Mouse (Mus musculus) embryonic fibroblast, embryonic 13.5 days (primary cell): ENCODE measurements around the gene Map4k1. TPM values are rescaled to one million over a fixed set of nuclear protein-coding genes. Genes with fewer than 3 reads are reported as not detected.
A peak's percentile ranks its signal among the peaks of the same experiment; 100 is the strongest.

Source experiments
- H3K27ac ChIP-seq: 2 replicates; pipeline ENCODE4 v1.5.1; 2012; ENCODE audit warnings: low read length, control low read depth, inconsistent platforms; ENCODE audit not compliant: insufficient read depth
- H3K4me1 ChIP-seq: 2 replicates; pipeline ENCODE4 v1.6.1; 2011; ENCODE audit warnings: low read length; ENCODE audit not compliant: control insufficient read depth, insufficient read depth
- H3K4me3 ChIP-seq: 2 replicates; pipeline ENCODE4 v1.5.1; 2011; ENCODE audit warnings: mild to moderate bottlenecking, control low read depth, low read length; ENCODE audit not compliant: insufficient read depth
- CTCF ChIP-seq: IDR thresholded peaks from 2 replicates; pipeline ENCODE4 v1.5.1; 2011; ENCODE audit warnings: mild to moderate bottlenecking, control low read depth, low read length, moderate library complexity, borderline replicate concordance; ENCODE audit not compliant: insufficient read depth
- POLR2A ChIP-seq: IDR thresholded peaks from 2 replicates; pipeline ENCODE4 v1.6.1; 2011; ENCODE audit warnings: low read depth, mild to moderate bottlenecking, control low read depth, low read length, moderate library complexity
- polyA plus RNA-seq: library from polyadenylated mRNA; stranded (reverse); fragments of >200 nt; gene quantifications from 2 replicates; pipeline ENCODE4 v1.2.4, GENCODE M21; 2011; ENCODE audit warnings: low read depth; ENCODE audit not compliant: missing spikeins, insufficient read length

Gene Map4k1
- polyA plus RNA-seq, 1 experiment, result 2.0 TPM

DNA sequence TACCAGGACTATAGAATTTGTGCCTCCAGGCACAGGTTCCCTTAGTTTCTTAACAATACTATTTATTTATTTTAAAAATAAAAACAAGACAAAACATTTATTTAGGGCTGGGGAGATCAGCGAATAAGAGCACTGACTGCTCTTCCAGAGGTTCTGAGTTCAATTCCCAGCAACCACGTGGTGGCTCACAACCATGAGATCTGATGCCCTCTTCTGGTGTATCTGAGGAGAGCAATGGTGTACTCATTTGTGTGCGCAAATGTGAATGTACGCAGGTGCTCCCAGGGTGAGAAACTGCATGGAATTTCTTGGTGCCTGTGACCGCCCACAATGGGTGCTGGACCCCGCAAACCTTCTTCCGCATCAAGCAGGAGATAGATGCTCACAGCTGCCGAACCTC, 8.8 kb upstream of the Map4k1 start:
- TF ChIP-seq CTCF (no peak), POLR2A (no peak)
- no peak overlapping the region for H3K27ac ChIP-seq
- peaks cover 11% of the 10 kb centered on the region for H3K4me1 ChIP-seq
- H3K4me3 ChIP-seq, result no peak overlapping the region

DNA sequence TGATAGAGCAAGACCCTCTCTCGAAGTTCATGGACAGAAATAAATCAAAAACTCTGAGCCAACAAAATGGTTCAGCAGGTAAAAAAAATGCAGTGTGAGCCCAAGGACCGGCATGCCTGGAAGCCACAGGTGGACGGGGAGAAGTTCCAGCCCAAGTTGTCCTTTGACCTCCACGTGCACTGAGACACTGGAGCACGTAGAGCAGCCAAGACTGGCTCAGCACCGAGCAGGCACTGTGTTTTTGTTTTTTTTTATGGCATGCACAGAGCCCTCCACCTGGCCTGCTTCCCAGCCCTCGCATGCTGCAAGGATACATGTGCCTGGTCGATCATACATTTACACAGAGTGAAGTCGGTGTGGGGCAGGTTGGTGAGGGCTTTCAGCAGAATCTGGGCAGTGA, 4.3 kb upstream of the Map4k1 start:
- Histone ChIP-seq H3K27ac (no peak overlapping the region), H3K4me1 (peaks cover under 1% of the 10 kb centered on the region; the same call in 1 of the 2 replicates), H3K4me3 (no peak overlapping the region)
- TF ChIP-seq CTCF (no peak), POLR2A (no peak)

DNA sequence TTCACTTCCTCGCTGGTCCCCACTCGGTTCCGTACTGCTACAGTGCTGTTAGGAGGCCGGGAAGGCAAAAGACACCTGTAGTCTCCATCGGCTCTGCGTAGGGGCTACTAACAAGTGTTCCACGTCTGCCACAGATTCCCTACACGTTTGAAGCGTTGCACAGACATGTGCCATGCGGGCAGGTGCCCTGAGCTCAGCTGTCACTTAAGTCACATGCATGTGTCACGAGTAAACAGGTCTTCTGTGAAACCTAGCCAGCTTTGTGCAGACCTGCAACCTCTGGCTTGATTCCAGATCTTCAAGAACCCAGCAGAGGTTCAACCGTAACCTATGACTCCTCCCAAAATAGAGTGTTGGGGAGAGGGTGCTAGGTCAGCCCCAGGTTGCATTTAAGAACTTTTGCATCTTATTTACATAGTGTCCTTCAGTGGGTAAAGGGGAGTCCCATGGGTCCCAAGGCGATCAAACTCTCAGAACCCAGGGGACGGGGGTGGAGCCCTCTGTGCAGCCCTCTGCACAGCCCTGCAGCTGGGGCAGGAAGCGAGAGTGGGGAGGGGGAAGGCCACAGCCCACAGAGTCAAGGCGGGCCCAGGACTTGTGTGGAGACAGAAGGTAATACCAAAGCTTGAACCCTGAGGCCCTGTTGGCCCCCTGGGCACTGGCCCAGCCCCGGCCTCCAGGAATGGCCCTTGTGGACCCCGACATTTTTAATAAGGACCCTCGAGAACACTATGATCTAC, 594 bp downstream of the Map4k1 start:
- H3K4me1 ChIP-seq, result no peaks in the 10 kb centered on the region
- no peak for TF ChIP-seq CTCF
- TF ChIP-seq POLR2A, result no peak
- peak overlapping the region; percentile 21; the same call in 1 of the 2 replicates for H3K27ac ChIP-seq
- peak overlapping the region; percentile 56 for H3K4me3 ChIP-seq

DNA sequence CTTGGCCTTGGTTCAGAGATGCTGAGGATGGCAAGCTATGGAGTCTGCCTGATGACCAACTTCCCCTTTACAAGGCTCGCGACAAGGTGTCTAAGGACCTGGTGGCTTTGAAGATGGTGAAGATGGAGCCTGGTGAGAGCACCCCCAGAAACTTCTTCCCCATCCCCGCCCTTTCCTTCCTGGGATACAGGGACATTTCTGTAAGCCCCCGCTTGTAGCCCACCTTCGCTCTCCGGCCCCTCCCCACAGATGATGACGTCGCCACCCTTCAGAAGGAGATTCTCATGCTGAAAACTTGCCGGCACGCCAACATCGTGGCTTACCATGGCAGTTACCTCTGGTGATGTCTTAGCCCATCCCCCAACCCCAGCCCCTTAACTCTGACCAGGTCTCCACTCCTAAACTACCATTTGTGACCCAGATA, 1.3 kb downstream of the Map4k1 start:
- Histone ChIP-seq H3K4me3 (no peak overlapping the region), H3K27ac (no peak overlapping the region), H3K4me1 (no peaks in the 10 kb centered on the region)
- TF ChIP-seq POLR2A, result no peak
- no peak for TF ChIP-seq CTCF

DNA sequence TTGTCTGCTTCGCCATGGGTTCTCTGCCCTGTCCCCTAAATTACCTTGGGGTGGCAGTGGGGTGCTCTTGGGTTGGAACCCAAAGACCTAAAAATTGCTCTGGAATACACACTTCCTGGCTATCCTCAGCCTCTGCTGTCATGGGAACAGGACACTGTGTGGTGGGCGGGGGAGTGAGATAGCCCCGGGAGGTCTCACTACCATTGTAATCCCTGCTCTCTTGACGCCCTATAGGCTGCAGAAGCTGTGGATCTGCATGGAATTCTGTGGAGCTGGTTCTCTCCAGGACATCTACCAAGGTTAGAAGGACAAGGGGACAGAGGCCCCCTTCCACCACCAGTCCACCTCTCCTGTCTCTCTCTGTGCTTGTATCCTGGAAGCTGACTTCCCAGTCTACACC, 2.0 kb downstream of the Map4k1 start:
- Histone ChIP-seq H3K4me3 (no peak overlapping the region), H3K27ac (no peak overlapping the region), H3K4me1 (no peaks in the 10 kb centered on the region)
- no peak for TF ChIP-seq POLR2A

DNA sequence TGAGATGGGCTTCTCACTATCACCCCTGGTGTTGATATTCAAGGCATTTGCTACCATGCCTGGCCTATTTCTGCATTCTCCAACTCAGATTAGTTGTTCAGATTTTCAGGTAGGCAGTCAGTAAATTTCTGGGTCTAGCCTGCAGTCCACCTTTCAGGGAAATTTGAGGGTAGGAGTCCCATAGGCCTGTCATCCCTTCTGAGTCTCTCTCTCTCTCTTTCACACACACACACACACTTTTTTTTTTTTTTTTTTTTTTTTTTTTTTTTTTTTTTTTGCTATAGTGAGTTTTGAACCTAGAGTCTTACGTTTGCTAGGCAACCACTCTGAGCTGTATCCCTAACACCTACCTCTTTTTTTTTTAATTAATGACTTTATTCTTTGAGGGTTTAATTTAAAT, 2.6 kb downstream of the Map4k1 start:
- H3K27ac ChIP-seq, result no peak overlapping the region
- TF ChIP-seq POLR2A (no peak), CTCF (no peak)
- no peaks in the 10 kb centered on the region for H3K4me1 ChIP-seq
- no peak overlapping the region for H3K4me3 ChIP-seq

DNA sequence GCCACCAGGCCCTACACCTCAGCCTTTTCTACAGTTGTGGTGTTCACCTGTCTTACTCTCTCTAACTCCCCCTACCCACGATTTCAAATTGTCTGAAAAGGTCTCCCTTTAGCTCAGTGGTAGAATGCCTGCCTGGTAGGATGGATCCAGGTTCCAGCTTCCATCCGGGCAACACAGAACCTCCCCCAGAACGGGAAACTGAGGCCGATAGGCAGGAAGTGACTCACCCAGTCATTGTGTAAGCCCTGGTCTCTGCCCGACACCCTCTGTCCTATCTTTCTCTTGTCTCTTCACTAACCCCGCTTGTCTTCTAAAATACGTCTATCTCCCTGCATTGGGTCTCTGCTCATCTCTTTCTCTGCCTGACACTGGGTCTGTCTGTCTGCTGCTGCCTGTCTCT, 3.4 kb downstream of the Map4k1 start:
- no peak overlapping the region for H3K27ac ChIP-seq
- H3K4me3 ChIP-seq, result no peak overlapping the region
- no peaks in the 10 kb centered on the region for H3K4me1 ChIP-seq
- TF ChIP-seq POLR2A (no peak), CTCF (no peak)

DNA sequence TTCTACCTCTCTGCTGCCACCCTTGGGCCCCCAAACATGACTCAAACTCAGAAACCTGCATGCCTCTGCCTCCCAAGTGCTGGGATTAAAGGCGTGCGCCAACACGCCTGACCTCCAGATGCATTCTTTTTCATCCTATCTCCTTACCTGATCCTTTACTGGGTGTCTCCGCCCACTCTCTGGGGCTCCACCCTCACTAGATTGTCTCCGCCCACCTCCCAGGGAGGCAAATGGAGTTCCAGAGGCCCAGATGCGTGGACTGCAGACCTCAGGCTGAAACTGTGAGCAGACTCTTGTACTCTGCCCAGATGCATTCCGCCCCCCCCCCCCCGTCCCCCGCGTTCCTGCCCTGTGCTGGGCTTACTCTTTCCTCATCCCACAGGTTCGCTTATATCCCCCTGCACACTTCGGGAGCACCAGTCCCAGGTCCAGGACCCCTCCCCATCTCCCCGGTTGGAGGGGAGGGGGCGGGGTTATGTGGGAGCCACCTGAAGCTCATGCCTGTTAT, 9.0 kb downstream of the Map4k1 start:
- Histone ChIP-seq H3K4me3 (no peak overlapping the region), H3K27ac (no peak overlapping the region), H3K4me1 (no peaks in the 10 kb centered on the region)
- TF ChIP-seq CTCF, result no peak

DNA sequence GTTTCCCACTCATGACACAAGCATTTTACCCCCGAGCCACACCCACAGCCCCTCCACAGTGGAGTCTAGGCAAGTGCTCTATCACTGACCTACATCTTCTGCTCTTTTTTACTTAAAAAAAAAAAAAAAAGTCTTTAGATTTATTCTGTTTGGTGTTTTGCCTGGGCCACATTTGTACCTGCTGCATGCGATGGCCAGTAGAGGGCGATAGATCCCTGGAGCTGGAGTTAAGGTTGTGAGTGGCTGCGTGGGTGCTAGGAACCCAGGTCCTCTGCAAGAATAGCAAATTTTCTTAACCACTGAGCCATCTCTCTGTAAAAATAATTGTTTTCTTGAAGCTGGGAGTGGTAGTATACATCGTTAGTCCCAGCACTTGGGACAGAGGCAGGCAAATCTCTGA, 9.8 kb downstream of the Map4k1 start:
- Histone ChIP-seq H3K4me1 (no peaks in the 10 kb centered on the region), H3K4me3 (no peak overlapping the region), H3K27ac (no peak overlapping the region)
- peak; percentile 50; the same call in 1 of the 2 replicates for TF ChIP-seq CTCF
- TF ChIP-seq POLR2A, result no peak

DNA sequence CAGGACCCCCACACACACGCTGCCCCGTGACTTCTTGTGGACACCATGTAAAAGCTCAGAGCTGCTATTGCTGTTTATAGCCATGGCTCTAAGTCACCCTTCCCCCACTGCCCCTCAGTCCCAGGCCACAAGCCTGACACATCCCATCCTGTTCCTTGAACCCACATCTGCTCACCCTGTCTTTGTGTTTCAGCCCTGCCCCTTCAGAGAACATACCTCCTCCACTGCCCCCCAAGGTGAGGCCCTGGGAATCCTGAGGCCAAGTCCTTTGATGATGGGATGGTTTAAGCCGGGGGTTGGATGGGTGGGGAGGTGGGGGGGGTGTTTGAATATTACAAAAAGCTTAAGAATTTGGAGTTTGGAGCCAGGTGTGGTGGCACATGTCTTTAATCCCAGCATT, 11.1 kb downstream of the Map4k1 start:
- no peaks in the 10 kb centered on the region for H3K4me1 ChIP-seq
- no peak for TF ChIP-seq CTCF
- no peak for TF ChIP-seq POLR2A
- H3K27ac ChIP-seq, result no peak overlapping the region
- H3K4me3 ChIP-seq, result no peak overlapping the region
